Mouse (Mus musculus) testis, adult 10 weeks (tissue): ENCODE data around the gene Gdnf. TPM values are rescaled to one million over a fixed set of nuclear protein-coding genes. Genes with fewer than 3 reads are reported as not detected.

Experiments used
- polyA plus RNA-seq: library from polyadenylated mRNA; stranded (reverse); fragments of 350-450 nt; fragmentation: Illumina TruSeq; extraction: RNeasy Lipid Tissue Mini Kit (QIAGEN cat#74804); gene quantifications from one replicate; pipeline ENCODE4 v1.2.3, GENCODE M21; 2014; ENCODE audit warnings: low read depth, low replicate concordance

Gene Gdnf
- polyA plus RNA-seq = 0.49 TPM

GRCm38 (mm10) chr15:7810556-7811252, at the start of gene Gdnf:
Gene Gdnf (plus strand): TSS chr15:7810846.

